Mouse (Mus musculus) limb, embryonic 12.5 days (tissue): ENCODE data around the gene Tmem91. TPM values are rescaled to one million over a fixed set of nuclear protein-coding genes. Genes with fewer than 3 reads are reported as not detected.

Experiments used
- ATAC-seq: fragments of 200-750 bp; cut with Nextera tagmentation; 2 replicates; pipeline ENCODE4 v1.8.0; 2017; ENCODE audit warnings: low read depth, moderate TSS enrichment; ENCODE audit not compliant: insufficient number of reproducible peaks, insufficient read depth, low FRiP score, low TSS enrichment
- H3K27ac ChIP-seq: fragments of 300-500 bp; sonication (generic); 2 replicates; pipeline ENCODE4 v1.5.1; 2016; ENCODE audit warnings: mild to moderate bottlenecking, moderate library complexity
- H3K27me3 ChIP-seq: fragments of 300-500 bp; sonication (generic); 2 replicates; pipeline ENCODE4 v1.6.1; 2016; ENCODE audit warnings: mild to moderate bottlenecking, moderate library complexity
- H3K36me3 ChIP-seq: fragments of 300-500 bp; sonication (generic); 2 replicates; pipeline ENCODE4 v1.6.1; 2016; ENCODE audit warnings: mild to moderate bottlenecking, moderate library complexity
- H3K4me1 ChIP-seq: fragments of 300-500 bp; sonication (generic); replicated peaks from 2 replicates; pipeline ENCODE4 v1.6.1; 2016
- H3K4me2 ChIP-seq: fragments of 300-500 bp; sonication (generic); 2 replicates; pipeline ENCODE4 v1.6.1; 2016; ENCODE audit warnings: mild to moderate bottlenecking, moderate library complexity
- H3K4me3 ChIP-seq: fragments of 300-500 bp; sonication (generic); replicated peaks from 2 replicates; pipeline ENCODE4 v1.5.1; 2016; ENCODE audit warnings: mild to moderate bottlenecking
- H3K9ac ChIP-seq: fragments of 300-500 bp; sonication (generic); replicated peaks from 2 replicates; pipeline ENCODE4 v1.6.1; 2016; ENCODE audit warnings: mild to moderate bottlenecking, moderate library complexity
- H3K9me3 ChIP-seq: fragments of 300-500 bp; sonication (generic); 2 replicates; pipeline ENCODE4 v1.6.1; 2016; ENCODE audit warnings: mild to moderate bottlenecking, moderate library complexity
- WGBS: fragments of 180-500 bp; shearing (Covaris S2); methylation state at CpG from one replicate; pipeline ENCODE4 v1.1.7; 2016; 5-methylcytosine and 5-hydroxymethylcytosine counted together
- polyA plus RNA-seq: library from polyadenylated mRNA; unstranded; fragments of >200 nt; fragmentation: Nextera tagmentation; extraction: Ambion mirVana; gene quantifications from 2 replicates; pipeline ENCODE4 v1.2.1, GENCODE M21; 2016

The Tmem91 gene
- polyA plus RNA-seq, 1 experiment from 2014 or later = 3.1 TPM

DNA sequence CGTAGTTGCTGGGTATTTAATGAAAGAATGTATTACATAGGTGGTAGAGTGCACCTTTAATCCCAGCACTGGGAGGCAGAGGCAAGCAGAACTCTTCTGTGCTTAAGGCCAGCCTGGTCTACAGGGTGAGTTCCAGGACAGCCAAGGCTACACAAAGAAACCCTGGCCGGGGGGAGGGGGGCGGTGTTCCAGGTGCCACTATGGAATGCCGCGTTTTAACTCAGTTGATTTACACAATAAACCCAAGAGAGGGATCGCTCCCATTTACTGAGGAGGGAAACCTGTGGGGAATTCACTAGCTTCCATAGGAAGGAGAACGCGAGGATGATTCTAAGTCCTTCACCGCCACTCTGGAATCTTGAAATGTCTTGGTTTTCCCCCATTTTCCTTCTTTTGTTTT, 5.3 kb downstream of the Tmem91 start:
- peaks cover 49% of the 10 kb centered on the region for H3K36me3 ChIP-seq
- H3K27me3 ChIP-seq = peaks cover 23% of the 10 kb centered on the region
- no peaks in the 10 kb centered on the region for H3K9me3 ChIP-seq
- no peak overlapping the region for H3K4me2 ChIP-seq
- no peak overlapping the region for H3K9ac ChIP-seq
- H3K27ac ChIP-seq = no peak overlapping the region
- peaks cover 3% of the 10 kb centered on the region for H3K4me1 ChIP-seq
- ATAC-seq = no peak
- H3K4me3 ChIP-seq = no peak overlapping the region
- WGBS = 82% methylated on average over 9 of the region's 9 CpGs

DNA sequence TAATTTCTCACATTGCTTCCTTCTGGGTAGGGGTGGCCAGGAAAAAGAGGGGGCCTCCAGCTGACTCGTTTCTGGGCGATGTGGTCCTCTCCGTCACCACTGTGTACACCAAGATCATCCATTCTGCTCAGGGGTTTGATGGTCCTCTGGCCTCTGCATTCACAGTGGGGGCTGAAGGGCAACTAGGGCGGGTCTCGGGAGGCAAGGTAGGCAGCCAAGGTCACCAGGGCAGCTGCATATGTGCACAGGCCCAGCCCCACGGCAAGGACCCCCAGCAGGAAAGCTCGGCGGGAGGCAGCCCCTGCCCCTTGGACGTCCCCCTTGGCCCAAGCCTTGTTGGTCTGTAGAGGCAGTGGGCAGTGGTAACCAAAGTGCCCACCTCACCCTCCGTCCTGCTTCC, 5.8 kb downstream of the Tmem91 start:
- Histone ChIP-seq H3K36me3 (peaks cover 53% of the 10 kb centered on the region), H3K4me1 (no peaks in the 10 kb centered on the region), H3K9ac (no peak overlapping the region), H3K4me3 (no peak overlapping the region), H3K9me3 (no peaks in the 10 kb centered on the region), H3K27me3 (peaks cover 18% of the 10 kb centered on the region), H3K4me2 (no peak overlapping the region), H3K27ac (no peak overlapping the region)
- no peak for ATAC-seq
- 85% methylated on average over 10 of the region's 10 CpGs for WGBS

DNA sequence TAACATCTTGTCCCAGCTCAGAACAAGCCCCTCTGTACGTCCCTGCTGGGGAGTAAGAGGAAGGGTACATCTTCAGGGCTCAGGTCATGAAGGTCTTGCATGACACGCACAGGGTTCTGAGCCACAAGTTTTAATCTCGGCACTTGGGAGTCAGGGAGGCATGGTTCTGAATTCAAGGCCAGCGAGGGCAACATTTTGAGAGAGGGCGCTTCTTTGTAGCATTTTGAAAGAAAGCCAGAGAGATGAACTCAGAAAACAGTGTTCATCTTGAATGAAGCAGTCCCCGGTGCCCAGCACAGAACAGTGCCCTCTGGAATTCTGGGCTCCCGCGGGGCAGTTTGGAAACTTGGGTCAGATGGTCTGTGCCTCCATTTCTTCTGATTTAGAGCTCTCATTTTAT, 8.6 kb downstream of the Tmem91 start:
- Histone ChIP-seq H3K4me3 (no peak overlapping the region), H3K9ac (no peak overlapping the region), H3K27ac (no peak overlapping the region), H3K36me3 (peaks cover 73% of the 10 kb centered on the region), H3K27me3 (no peaks in the 10 kb centered on the region), H3K9me3 (no peaks in the 10 kb centered on the region), H3K4me2 (no peak overlapping the region), H3K4me1 (no peaks in the 10 kb centered on the region)
- WGBS = 90% methylated on average over 8 of the region's 8 CpGs
- ATAC-seq = no peak

DNA sequence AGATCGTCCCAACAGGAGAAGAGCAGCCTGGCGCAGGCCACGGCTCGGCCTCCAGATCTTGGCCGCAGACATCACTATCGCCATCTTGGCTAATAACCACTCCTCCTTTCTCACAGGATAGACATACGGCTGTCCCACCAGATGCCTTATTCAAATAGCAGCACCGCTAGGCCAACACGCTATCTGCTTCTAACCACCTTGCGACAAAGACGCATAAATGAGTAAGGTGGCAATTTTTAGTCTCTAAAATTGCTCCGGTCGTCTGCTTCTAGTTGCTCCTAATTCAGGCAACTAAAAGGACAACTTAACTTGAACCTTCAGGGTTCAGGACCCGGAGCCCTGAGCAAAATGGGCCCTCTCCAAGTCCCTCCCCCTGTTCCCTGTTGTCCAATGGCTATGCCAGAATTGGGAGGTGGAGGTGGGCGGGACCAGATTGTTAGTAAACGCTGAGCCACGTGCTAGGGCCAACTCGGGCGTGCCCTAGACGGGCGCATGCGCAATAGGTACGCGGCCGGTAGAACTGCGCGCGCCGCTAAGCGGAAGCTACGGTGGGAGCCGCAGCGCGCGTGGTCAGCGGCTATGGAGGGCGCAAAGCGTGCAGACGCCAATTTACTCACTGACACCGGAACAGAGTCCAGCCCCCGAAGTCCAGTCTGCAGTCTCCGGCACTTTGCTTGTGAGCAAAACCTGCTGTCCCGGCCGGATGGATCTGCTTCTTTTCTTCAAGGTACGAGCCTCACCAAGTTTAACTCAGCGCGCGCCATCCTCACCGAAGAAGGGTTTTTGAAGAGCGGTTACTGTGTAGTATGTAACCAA, 16.1 kb downstream of the Tmem91 start, which contains the start of the genes Bckdha and Exosc5:
Bckdha (minus strand) TSS at position 325 of the 816 bp plus-strand sequence.
Exosc5 (plus strand) TSS at position 508 of the 816 bp plus-strand sequence.
- Histone ChIP-seq H3K4me3 (peak within 1 kb of the TSS; percentile 69), H3K27me3 (no peaks in the 10 kb centered on the region), H3K27ac (peak within 1 kb of the TSS; percentile 70; the same call in 1 of the 2 replicates), H3K36me3 (peaks cover 20% of the 10 kb centered on the region), H3K4me1 (peaks cover 25% of the 10 kb centered on the region), H3K4me2 (peak within 1 kb of the TSS; percentile 84), H3K9me3 (no peaks in the 10 kb centered on the region), H3K9ac (peak within 1 kb of the TSS; percentile 65)
- peak; percentile 98 for ATAC-seq
- WGBS = under 1% methylated on average over 50 of the region's 50 CpGs

DNA sequence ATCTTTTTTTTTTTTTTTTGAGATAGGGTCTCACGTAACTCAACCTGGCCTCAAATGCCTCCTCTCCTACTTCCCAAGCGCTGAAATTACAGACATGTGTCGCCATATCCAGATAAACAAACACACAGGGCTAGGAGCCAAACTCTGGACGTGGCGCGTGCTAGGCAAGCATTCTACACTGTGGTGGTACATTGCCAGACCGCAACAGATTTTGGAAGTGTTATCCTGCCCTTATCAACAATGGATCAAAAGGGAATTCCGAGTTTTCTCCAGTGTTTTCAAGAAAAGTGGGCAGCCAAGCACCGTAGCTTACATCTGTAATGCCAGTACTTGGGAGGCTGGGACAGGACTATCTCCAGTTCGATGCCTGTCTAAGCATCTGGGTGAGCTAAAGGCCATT, 17.2 kb downstream of the Tmem91 start:
- Histone ChIP-seq H3K4me2 (peak overlapping the region; percentile 84), H3K27ac (no peak overlapping the region), H3K9me3 (no peaks in the 10 kb centered on the region), H3K36me3 (peaks cover 15% of the 10 kb centered on the region), H3K9ac (peak overlapping the region; percentile 65), H3K4me3 (peak overlapping the region; percentile 69), H3K27me3 (no peaks in the 10 kb centered on the region), H3K4me1 (peaks cover 25% of the 10 kb centered on the region)
- ATAC-seq = no peak
- 42% methylated on average over 10 of the region's 10 CpGs for WGBS

DNA sequence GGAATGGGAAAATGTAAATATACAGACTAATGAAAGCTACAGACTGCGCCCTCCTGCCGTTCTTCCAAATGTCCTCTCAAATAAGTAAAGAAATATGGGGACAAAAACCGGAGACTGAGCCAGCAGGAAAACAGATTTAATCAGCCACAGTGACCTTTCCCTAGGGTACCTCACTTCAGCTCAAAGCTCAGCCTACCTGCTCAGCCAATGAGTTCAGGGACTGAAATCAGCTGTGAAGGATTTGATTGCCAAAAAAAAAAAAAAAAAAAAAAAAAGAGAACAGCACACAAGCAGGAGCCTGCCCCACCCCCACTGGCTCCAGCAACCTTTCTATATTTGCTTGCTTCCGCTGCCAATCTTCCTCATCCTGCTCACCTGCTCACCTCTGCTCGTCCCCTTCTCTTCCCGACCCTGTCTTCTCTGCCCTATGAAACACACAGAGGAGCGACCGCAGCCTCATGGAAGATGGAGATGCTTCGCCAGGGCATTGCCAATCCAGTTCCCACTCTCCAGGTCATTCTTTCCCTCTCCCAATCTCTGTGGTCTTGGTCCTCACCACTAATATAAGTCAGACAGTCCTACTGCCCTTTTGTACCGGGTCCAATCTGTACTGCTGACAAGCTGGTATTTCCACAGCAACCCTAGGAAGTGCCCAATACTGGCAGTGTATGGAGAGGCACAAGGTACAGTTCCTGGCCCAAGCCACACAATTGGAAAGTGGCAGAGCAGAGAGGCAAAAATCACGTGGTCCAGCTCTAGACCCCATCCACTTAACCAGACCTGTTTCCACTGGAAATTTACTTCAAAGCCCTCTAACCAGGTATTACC, 19.2 kb downstream of the Tmem91 start:
- 75% methylated on average over 11 of the region's 11 CpGs for WGBS
- no peak for ATAC-seq

DNA sequence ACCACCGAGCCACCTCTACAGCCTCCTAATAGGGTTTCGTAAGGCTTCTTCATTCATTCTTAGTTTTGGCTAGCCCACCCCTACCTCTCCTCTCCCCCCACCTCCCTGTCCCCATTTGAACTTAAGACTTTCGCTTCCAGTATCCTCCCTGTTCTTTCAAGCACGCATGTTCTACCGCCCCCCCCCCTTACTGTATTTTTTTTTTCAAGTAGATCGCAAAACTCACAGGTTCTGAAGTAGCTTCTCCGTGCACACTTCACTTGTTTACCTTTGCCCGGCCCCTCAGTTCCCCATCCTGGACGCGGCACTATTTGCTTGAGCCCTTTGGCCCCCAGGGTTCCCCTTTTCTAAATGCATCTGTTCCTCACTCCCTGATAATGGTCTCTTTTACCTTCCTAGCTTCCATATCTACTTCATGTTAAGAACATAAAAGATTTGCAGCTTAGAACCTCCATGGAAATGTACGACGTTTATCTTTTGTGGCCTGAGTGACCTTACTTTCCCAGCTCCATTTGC, 22.7 kb downstream of the Tmem91 start:
- H3K9ac ChIP-seq = no peak overlapping the region
- H3K4me3 ChIP-seq = no peak overlapping the region
- H3K9me3 ChIP-seq = no peaks in the 10 kb centered on the region
- H3K4me1 ChIP-seq = peaks cover 5% of the 10 kb centered on the region
- H3K4me2 ChIP-seq = no peak overlapping the region
- no peaks in the 10 kb centered on the region for H3K27me3 ChIP-seq
- no peak overlapping the region for H3K27ac ChIP-seq
- peaks cover 10% of the 10 kb centered on the region; the same call in 1 of the 2 replicates for H3K36me3 ChIP-seq
- WGBS = 87% methylated on average over 12 of the region's 12 CpGs
- no peak for ATAC-seq

More for the DNA sequence above, 19.2 kb downstream of the Tmem91 start:
- Histone ChIP-seq H3K27ac (no peak overlapping the region), H3K4me1 (peaks cover 25% of the 10 kb centered on the region), H3K36me3 (peaks cover 10% of the 10 kb centered on the region; the same call in 1 of the 2 replicates), H3K4me3 (no peak overlapping the region), H3K4me2 (no peak overlapping the region), H3K9ac (no peak overlapping the region), H3K27me3 (no peaks in the 10 kb centered on the region), H3K9me3 (no peaks in the 10 kb centered on the region)

DNA sequence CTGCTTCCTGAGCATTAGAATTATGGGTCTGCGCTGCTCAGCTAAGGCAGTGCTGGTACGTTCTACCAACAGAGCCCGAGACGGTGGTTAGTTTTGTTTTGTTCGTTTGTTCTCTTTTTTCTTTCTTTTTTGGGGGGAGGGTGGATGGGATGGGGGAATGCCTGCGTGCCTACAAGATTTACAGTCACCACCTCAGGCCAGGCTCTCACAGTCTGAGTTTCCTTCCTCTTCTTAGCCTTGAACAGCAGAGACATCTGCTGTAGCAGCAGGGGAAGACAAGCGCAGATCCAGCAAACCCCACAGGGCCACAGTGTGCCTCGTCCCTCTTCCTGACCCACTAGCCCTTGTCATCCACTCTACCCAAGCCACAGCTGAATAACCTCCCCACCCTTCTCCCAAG, 23.7 kb downstream of the Tmem91 start:
- no peak overlapping the region for H3K27ac ChIP-seq
- H3K27me3 ChIP-seq = no peaks in the 10 kb centered on the region
- H3K36me3 ChIP-seq = peaks cover 10% of the 10 kb centered on the region; the same call in 1 of the 2 replicates
- H3K4me2 ChIP-seq = no peak overlapping the region
- no peak for ATAC-seq
- no peaks in the 10 kb centered on the region for H3K9me3 ChIP-seq
- no peaks in the 10 kb centered on the region for H3K4me1 ChIP-seq
- H3K4me3 ChIP-seq = no peak overlapping the region
- 90% methylated on average over 8 of the region's 8 CpGs for whole genome bisulfite sequencing
- H3K9ac ChIP-seq = no peak overlapping the region

DNA sequence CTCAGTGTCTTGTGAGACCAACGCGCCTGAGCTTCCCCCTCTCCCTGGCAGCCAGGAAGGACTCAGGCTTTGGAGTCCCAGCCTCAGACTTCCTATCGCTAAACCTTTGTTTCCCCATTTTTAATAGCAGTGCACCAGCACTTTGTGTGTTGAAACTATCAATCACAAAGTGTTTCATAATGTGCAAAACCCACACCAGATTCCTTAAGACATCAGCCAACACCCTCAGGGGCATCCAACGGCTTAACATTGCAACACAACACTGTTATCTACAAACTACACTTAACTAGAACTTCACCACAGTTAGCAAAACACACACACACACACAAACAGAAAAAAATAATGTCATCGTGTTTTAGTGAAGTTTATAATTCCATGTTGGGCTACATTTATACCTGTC, 25.1 kb downstream of the Tmem91 start:
- H3K9ac ChIP-seq = no peak overlapping the region
- 88% methylated on average over 5 of the region's 5 CpGs for WGBS
- H3K4me2 ChIP-seq = no peak overlapping the region
- H3K4me1 ChIP-seq = no peaks in the 10 kb centered on the region
- no peak overlapping the region for H3K4me3 ChIP-seq
- peaks cover 10% of the 10 kb centered on the region; the same call in 1 of the 2 replicates for H3K36me3 ChIP-seq
- H3K27me3 ChIP-seq = no peaks in the 10 kb centered on the region
- no peak overlapping the region for H3K27ac ChIP-seq
- no peak for ATAC-seq
- no peaks in the 10 kb centered on the region for H3K9me3 ChIP-seq

DNA sequence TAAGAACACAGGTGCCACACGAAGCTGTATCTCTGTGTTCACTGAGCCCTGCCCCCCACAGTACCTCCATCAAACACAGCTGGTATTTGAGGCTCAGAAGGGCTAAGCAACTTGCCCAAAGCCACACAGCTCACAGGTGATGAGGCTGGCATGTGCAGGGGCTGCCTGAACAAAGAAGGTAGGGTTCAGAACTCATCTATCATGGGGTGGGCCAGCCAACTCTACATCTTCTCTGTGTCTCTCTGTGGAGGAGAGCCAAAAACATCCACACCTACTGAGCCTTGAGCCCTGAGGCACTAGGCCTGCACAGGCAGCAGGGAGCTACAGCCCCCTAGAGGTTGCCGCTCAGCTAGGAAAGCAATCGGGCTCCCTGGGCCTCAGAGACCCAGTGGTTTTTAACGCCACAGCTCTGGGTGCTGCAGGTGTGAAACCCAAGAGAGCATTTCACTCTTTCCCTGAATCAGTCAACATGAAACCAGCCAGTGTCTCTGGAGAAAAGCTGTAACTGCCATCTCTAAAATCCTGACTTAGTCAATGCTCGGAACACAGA, 27.3 kb downstream of the Tmem91 start:
- no peak for ATAC-seq

DNA sequence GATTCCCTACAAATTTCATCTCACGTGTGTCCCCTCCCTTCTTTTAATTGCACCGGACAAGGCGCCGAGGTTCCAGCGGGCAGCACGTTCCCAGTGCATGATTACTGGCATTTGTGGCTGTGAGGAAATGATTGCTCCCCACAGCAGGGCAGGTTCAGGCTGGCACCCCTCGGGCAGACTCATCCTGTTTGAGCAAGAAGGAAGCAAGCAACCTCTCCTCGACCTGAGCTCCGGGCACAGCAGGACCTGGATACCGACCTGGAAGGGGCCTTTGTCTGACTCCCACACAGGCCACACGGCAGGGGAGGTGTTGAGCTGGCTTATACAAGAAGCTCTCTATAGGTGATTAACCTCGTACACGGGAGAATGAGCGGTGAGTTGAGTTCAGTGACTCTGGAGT, 29.9 kb downstream of the Tmem91 start:
- ATAC-seq = no peak

More for the DNA sequence above, 27.3 kb downstream of the Tmem91 start:
- WGBS = 46% methylated on average over 5 of the region's 5 CpGs
- no peaks in the 10 kb centered on the region for H3K4me1 ChIP-seq
- H3K36me3 ChIP-seq = 0 out of 2 replicates have a peak, but pooled peaks cover 5% of the 10 kb centered on the region
- no peaks in the 10 kb centered on the region for H3K27me3 ChIP-seq
- H3K9me3 ChIP-seq = no peaks in the 10 kb centered on the region
- no peak overlapping the region for H3K4me2 ChIP-seq
- no peak overlapping the region for H3K9ac ChIP-seq
- H3K27ac ChIP-seq = no peak overlapping the region
- no peak overlapping the region for H3K4me3 ChIP-seq

More for the DNA sequence above, 29.9 kb downstream of the Tmem91 start:
- Histone ChIP-seq H3K27me3 (no peaks in the 10 kb centered on the region), H3K36me3 (peaks cover 9% of the 10 kb centered on the region), H3K4me3 (no peak overlapping the region), H3K4me2 (no peak overlapping the region), H3K9me3 (no peaks in the 10 kb centered on the region), H3K27ac (no peak overlapping the region), H3K9ac (no peak overlapping the region), H3K4me1 (no peaks in the 10 kb centered on the region)
- 67% methylated on average over 14 of the region's 14 CpGs for WGBS
